ENCODE assay signal across 8 mouse cellular contexts in genomic region chr17:30004203-30005102, GRCm38 (mm10). TPM values are rescaled to one million over a fixed set of nuclear protein-coding genes. Genes with fewer than 3 reads are reported as not detected.
DNase-seq lines count a peak whose midpoint lies in the region; ATAC-seq and TF ChIP-seq lines count a peak whose summit lies in the region.

Gene Zfand3, plus strand, starts transcription at chr17:30004733.

- peaks cover 56% of the 10 kb centered on the region for H3K4me1 ChIP-seq in forebrain, embryonic 10.5 days
- H3K4me1 ChIP-seq in heart, embryonic 15.5 days (replicated peaks) = peaks cover 32% of the 10 kb centered on the region
- H3K4me1 ChIP-seq in liver, embryonic 14.5 days (replicated peaks; ENCODE audit: control insufficient read depth in 2 of 2, insufficient read depth in 2 of 2, low read length in 1 of 2) = peaks cover 20 to 28% of the 10 kb centered on the region in 2 experiments
- peaks cover 33% of the 10 kb centered on the region for H3K4me1 ChIP-seq in neural tube, embryonic 11.5 days (ENCODE audit: control insufficient read depth, insufficient read depth, low read length)
- peaks cover 13% of the 10 kb centered on the region; the same call in 1 of the 2 replicates for H3K4me1 ChIP-seq in stomach, postnatal 0 days (replicated peaks; ENCODE audit: control insufficient read depth, insufficient read depth)

- TF ChIP-seq EP300 in liver, embryonic 14.5 days (IDR thresholded peaks at IDR 0.05; ENCODE audit: low read depth) = no peak
- peak; percentile 62 for TF ChIP-seq EP300 in stomach, postnatal 0 days (optimal IDR thresholded peaks at IDR 0.05)

- peak within 1 kb of the TSS; percentile 97 for H3K4me3 ChIP-seq in forebrain, embryonic 10.5 days
- peak within 1 kb of the TSS; percentile 96 for H3K4me3 ChIP-seq in heart, embryonic 15.5 days
- peak within 1 kb of the TSS; percentile 85 to 94 for H3K4me3 ChIP-seq in liver, embryonic 14.5 days (ENCODE audit: insufficient read depth in 1 of 2, low read depth in 2 of 2, low read length in 2 of 2)
- peak within 1 kb of the TSS; percentile 98 for H3K4me3 ChIP-seq in neural tube, embryonic 11.5 days (ENCODE audit: low read depth, low read length)
- H3K4me3 ChIP-seq in stomach, postnatal 0 days (ENCODE audit: low read depth, low read length) = peak within 1 kb of the TSS; percentile 95

- H3K27me3 ChIP-seq in forebrain, embryonic 10.5 days (ENCODE audit: poor library complexity, severe bottlenecking) = no peaks in the 10 kb centered on the region
- H3K27me3 ChIP-seq in heart, embryonic 15.5 days = no peaks in the 10 kb centered on the region
- H3K27me3 ChIP-seq in liver, embryonic 14.5 days (ENCODE audit: control insufficient read depth, insufficient read depth, low read length) = no peaks in the 10 kb centered on the region
- H3K27me3 ChIP-seq in neural tube, embryonic 11.5 days (ENCODE audit: control insufficient read depth, insufficient read depth, low read length) = no peaks in the 10 kb centered on the region
- H3K27me3 ChIP-seq in stomach, postnatal 0 days (ENCODE audit: control insufficient read depth, insufficient read depth, low read length) = no peaks in the 10 kb centered on the region

- under 1% methylated on average over 68 of the region's 93 CpGs for WGBS in forebrain, embryonic 10.5 days
- under 1% methylated on average over 65 of the region's 93 CpGs for WGBS in heart, embryonic 15.5 days
- WGBS in liver, embryonic 14.5 days (ENCODE audit: insufficient replicate concordance) = under 1% methylated on average over 65 of the region's 93 CpGs
- WGBS in neural tube, embryonic 11.5 days = under 1% methylated on average over 66 of the region's 93 CpGs
- WGBS in stomach, postnatal 0 days = under 1% methylated on average over 67 of the region's 93 CpGs

- DNase-seq in CD8-positive naive resting alpha-beta T cell, adult 2 months (ENCODE audit: low read depth in 2 of 2, low spot score in 2 of 2) = peak; percentile 62 to 78
- peak; percentile 93 for DNase-seq in c-Kit-positive CD71-negative TER-119-negative erythroid progenitor cells, embryonic 14.5 days (ENCODE audit: low read depth)
- DNase-seq in forebrain, embryonic 10.5 days (ENCODE audit: extremely low spot score, low spot score) = peak; percentile 96
- DNase-seq in kidney, postnatal 25 days = peak; percentile 98
- DNase-seq in liver, embryonic 14.5 days (ENCODE audit: low read depth in 3 of 3, low spot score in 3 of 3) = peak; percentile 87 to 93 (median 90)
- DNase-seq in neural tube, embryonic 11.5 days (ENCODE audit: low spot score) = peak; percentile 97
- DNase-seq in stomach, postnatal 0 days (ENCODE audit: low spot score) = peak; percentile 98

- H3K27ac ChIP-seq in forebrain, embryonic 10.5 days = peak within 1 kb of the TSS; percentile 100
- peak within 1 kb of the TSS; percentile 100 for H3K27ac ChIP-seq in heart, embryonic 15.5 days
- peak within 1 kb of the TSS; percentile 96 for H3K27ac ChIP-seq in liver, embryonic 14.5 days
- peak within 1 kb of the TSS; percentile 100 for H3K27ac ChIP-seq in neural tube, embryonic 11.5 days (ENCODE audit: low read depth, low read length)
- H3K27ac ChIP-seq in stomach, postnatal 0 days (replicated peaks) = peak within 1 kb of the TSS; percentile 99

- no peaks in the 10 kb centered on the region for H3K9me3 ChIP-seq in forebrain, embryonic 10.5 days
- H3K9me3 ChIP-seq in heart, embryonic 15.5 days (replicated peaks) = no peaks in the 10 kb centered on the region
- H3K9me3 ChIP-seq in liver, embryonic 14.5 days (ENCODE audit: control insufficient read depth, low read length) = no peaks in the 10 kb centered on the region
- no peaks in the 10 kb centered on the region for H3K9me3 ChIP-seq in neural tube, embryonic 11.5 days (ENCODE audit: control insufficient read depth, low read length)
- H3K9me3 ChIP-seq in stomach, postnatal 0 days (ENCODE audit: control insufficient read depth, low read length) = no peaks in the 10 kb centered on the region

- TF ChIP-seq CTCF in liver, embryonic 14.5 days (IDR thresholded peaks at IDR 0.05; ENCODE audit: low read depth) = no peak
- TF ChIP-seq CTCF in stomach, postnatal 0 days (IDR thresholded peaks at IDR 0.05; ENCODE audit: low read depth) = 0 out of 2 replicates have a peak, but pooled peaks have one; percentile 12

- peaks cover 20% of the 10 kb centered on the region for H3K36me3 ChIP-seq in forebrain, embryonic 10.5 days (replicated peaks)
- H3K36me3 ChIP-seq in heart, embryonic 15.5 days = no peaks in the 10 kb centered on the region
- H3K36me3 ChIP-seq in liver, embryonic 14.5 days (replicated peaks; ENCODE audit: control insufficient read depth, insufficient read depth, low read depth) = no peaks in the 10 kb centered on the region
- H3K36me3 ChIP-seq in neural tube, embryonic 11.5 days (ENCODE audit: control insufficient read depth, insufficient read depth, low read length) = no peaks in the 10 kb centered on the region
- H3K36me3 ChIP-seq in stomach, postnatal 0 days (ENCODE audit: control insufficient read depth, insufficient read depth, low read length) = no peaks in the 10 kb centered on the region

- ATAC-seq in heart, embryonic 15.5 days (replicated peaks; ENCODE audit: insufficient number of reproducible peaks, insufficient read depth, low FRiP score, low read depth) = peak; percentile 92
- peak; percentile 89 for ATAC-seq in liver, embryonic 14.5 days (ENCODE audit: insufficient read depth)
- peak; percentile 91 for ATAC-seq in neural tube, embryonic 11.5 days (ENCODE audit: insufficient read depth, low FRiP score, low TSS enrichment)
- ATAC-seq in stomach, postnatal 0 days (ENCODE audit: low FRiP score, low TSS enrichment) = peak; percentile 95

- peak within 1 kb of the TSS; percentile 98 for H3K9ac ChIP-seq in heart, embryonic 15.5 days
- H3K9ac ChIP-seq in liver, embryonic 14.5 days (replicated peaks) = peak within 1 kb of the TSS; percentile 99
- peak within 1 kb of the TSS; percentile 95 for H3K9ac ChIP-seq in neural tube, embryonic 11.5 days (ENCODE audit: low read length)
- peak within 1 kb of the TSS; percentile 96 for H3K9ac ChIP-seq in stomach, postnatal 0 days (ENCODE audit: low read length)

- peak within 1 kb of the TSS; percentile 81 for H3K4me2 ChIP-seq in heart, embryonic 15.5 days
- peak within 1 kb of the TSS; percentile 92 for H3K4me2 ChIP-seq in liver, embryonic 14.5 days (ENCODE audit: low read depth)
- H3K4me2 ChIP-seq in neural tube, embryonic 11.5 days (ENCODE audit: low read depth) = peak within 1 kb of the TSS; percentile 84
- H3K4me2 ChIP-seq in stomach, postnatal 0 days (replicated peaks; ENCODE audit: low read depth) = peak within 1 kb of the TSS; percentile 85

RNA-seq across cellular contexts. Expression of gene Zfand3, which starts in this region (rescaled TPM):
- 64.8 and 71.3 TPM in 2 replicates for polyA plus RNA-seq in forebrain, embryonic 10.5 days (2016; fragmentation: Nextera tagmentation; extraction: Ambion mirVana)
- polyA plus RNA-seq in heart, embryonic 15.5 days (2015; fragmentation: Nextera tagmentation; extraction: Ambion mirVana) = 49.3 and 53.9 TPM in 2 replicates
- 13.8 and 19.2 TPM in 2 replicates for polyA plus RNA-seq in liver, embryonic 14.5 days (2012; rRNA removed)
- polyA plus RNA-seq in liver, embryonic 14.5 days (2014; fragmentation: Nextera tagmentation; extraction: Ambion mirVana) = 9.6 and 12.1 TPM in 2 replicates
- polyA plus RNA-seq in neural tube, embryonic 11.5 days (2014; fragmentation: Nextera tagmentation; extraction: Ambion mirVana) = 65.8 and 67.0 TPM in 2 replicates
- polyA plus RNA-seq in stomach, postnatal 0 days (2015; fragmentation: Nextera tagmentation; extraction: Ambion mirVana) = 35.5 and 36.0 TPM in 2 replicates

Comparison
In these comparisons a context has a peak if more than half of its experiments do, and no peak if none do; other contexts are left out.
1. Peak in every context shown above with its lines: DNase-seq, ATAC-seq, H3K4me3 ChIP-seq and H3K27ac ChIP-seq.